Mouse (Mus musculus): ENCODE data around the gene Tppp. TPM values are rescaled to one million over a fixed set of nuclear protein-coding genes. Genes with fewer than 3 reads are reported as not detected.
"Not testable (repeated sequence)": the region's sequence is repeated elsewhere in the genome, so short reads cannot be mapped to it uniquely, and the experiment has no call there.

Tppp gene
- 100 to 1,000 TPM; 270 to 272 TPM for total RNA-seq (2021)

DNA sequence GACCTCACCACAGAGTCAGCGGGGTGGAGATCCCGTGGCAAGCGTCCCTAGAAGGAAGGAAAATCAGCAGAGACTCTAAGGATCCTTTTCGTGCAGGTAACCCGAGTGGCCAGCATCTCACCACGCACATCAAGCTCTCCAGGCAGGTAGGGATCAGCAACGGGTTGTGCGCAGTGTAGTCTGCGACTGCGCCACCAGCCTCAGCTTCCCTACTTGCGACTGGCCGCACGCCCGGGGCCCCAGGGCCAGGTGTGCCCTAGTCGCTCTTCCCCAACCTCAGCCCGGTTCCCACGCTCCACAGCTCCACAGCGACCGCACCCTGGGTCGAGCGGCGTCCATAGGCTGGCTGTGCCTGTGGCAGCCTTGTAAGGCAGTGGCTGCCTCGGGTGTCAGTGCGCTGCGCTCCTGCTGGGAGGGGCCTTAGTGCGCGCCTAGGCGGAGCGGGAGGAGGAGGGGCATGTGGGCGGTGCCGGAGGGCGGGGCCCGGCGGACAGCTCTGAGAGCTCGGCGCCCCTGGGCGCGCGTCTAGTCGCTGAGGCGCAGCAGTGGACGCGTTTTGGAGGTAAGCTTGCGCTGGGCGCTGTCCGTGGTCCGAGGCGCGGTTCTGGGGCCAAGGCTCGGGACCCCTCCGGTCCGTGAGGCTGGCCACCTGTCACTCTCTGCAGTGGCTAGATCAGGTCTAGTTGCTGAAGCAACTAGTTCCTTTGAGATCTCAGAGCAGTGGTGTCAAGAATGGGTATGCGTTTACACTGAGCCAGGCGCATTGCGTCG is at the start of gene Tppp:
Gene Tppp, plus strand, starts transcription at position 460 of the 771 bp plus-strand sequence.
- DNase-seq: peak; percentile 96

DNA sequence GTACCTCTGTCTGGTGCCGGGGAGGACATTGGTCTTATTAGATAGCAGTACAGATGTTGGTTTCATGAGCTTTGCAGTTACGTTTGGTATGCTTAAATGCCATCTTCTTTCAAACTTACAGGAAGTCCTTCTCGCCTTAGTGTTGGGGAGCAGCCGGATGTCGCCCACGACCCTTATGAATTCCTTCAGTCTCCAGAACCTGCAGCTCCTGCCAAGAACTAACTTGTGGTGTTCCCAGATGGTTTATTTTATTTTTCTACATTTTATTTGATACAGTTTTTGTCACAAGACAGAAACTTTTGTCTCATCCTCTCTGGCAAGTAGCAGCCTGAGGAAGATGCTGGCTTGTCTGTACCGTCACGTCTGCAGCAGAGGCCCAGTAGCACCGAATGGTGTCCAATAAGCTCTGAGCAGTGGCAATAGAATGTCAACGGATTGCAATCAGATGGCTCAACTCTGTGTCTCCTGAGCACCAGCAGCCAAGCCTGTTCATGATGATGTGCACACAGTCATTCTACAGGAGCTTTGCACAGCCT is 49.0 kb upstream of the Tppp start:
- no peak for DNase-seq

DNA sequence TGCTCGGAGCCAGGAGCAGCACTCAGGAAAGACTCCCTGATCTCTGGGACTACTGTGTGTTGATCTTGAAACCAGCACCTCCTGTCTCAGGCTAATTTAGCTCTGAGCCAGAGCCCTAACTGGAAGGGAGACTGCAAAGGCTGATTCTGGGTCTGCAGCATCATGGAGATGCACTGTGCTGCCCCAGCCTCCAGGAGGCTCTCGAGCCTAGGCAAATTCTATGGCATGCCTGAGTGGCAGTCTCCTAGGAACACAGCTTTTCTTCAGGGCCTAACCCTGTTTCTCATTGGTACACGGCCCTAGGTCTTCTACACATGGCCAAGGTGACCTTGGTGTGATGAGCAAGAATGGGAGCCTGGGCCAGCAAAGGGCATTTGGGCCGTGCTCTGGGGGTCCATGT is 48.0 kb upstream of the Tppp start:
- DNase-seq: no peak

DNA sequence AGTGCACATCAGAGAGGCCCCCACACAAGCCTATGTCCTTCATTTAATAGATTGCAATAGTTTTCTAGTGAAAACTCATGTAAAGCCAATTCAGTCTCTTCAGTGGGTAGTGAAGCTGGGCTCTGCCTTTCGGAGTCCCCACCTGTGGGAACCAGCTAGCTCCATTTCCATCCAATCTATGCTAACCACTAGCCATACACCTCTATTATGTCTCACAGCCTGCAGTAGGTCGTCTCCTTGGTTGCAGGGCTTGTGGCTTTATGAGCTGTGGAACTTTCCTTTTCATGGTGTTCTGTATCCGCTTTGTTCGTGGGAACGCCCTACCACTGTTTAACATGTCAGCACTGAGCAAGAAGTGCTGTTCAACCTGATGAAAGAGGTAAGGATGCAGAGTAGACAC is 45.7 kb upstream of the Tppp start, which contains the start of gene Zdhhc11:
Gene Zdhhc11, plus strand, starts transcription at position 301 of the 400 bp plus-strand sequence.
- no peak for DNase-seq

DNA sequence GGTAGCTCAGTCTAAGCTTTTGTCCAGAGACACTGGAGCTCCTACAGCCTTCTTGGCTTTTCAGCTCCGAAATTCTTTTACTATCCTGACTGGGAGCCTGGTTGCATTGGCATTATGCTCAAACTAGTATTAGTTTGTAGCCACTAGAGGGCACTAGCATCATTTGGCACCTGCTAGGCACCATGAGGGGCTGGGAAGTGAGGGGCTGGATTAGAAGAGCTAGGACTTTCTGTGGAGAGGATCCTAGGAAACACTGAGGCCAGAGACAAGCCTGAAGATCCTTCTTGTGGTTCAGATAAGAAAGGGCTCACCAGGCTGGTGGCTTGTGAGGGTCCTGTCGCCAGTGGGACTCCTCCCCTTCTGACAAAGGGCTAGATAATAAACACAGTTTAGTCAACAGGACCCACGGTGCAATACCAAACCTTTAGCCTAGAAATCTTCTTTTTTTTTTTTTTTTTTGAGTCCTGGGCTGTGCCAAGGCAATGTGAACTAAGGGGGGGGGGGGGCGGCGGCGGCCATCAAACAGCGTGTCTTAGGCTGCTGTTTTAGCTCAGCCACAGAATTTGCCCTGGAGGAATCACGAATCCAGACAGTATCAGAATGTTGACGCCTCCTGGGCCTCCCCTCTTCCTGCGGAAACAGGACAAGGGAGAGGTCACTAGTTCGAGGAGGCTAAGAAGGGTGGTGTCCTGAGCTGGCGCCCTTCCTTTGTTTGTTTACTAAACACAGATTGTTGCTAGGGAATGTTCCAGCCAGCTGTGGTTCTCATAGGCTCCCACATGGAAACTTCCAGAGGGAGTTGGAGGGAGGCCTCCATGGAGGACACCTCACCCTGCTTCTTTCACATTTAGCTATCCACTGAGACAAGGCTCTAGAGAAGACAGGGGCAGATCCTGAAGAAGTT is 38.4 kb upstream of the Tppp start:
- DNase-seq: peak; percentile 42 to 51

DNA sequence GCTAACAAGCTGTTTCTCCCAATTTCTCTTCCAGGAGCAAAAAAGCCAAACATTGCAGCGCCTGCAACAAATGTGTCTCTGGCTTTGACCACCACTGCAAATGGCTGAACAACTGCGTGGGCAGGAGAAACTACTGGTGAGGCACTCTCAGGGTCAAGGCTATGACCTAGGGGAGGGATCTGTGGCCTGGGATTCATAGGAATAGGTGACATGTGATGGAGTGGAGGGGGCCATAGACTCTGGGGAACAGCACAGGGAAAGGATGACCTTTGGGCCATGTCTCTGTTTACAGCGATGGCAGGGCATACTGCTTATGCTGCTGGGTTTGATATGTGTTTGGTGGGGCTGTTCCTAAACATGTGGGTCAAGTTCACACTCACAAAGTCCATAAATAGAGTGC is 34.7 kb upstream of the Tppp start:
- no peak for DNase-seq

DNA sequence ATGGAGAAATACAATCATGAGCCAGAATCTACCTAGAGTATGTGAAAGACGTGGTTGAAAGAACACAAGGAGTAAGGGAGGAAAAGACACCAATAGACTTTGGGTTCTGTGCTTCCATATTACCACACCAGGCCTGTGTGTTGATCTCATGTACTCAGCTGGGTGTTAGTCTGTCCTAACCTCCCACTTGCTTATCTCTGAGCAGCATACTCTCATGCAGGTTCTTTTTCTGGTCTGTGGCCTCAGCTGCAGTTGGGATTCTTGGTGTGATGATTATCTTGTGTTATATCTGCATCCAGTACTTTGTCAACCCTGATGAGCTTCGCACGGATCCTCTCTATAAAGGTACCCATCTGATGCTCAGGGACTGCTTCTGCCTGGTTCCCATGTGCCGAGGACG is 32.3 kb upstream of the Tppp start:
- DNase-seq: no peak

DNA sequence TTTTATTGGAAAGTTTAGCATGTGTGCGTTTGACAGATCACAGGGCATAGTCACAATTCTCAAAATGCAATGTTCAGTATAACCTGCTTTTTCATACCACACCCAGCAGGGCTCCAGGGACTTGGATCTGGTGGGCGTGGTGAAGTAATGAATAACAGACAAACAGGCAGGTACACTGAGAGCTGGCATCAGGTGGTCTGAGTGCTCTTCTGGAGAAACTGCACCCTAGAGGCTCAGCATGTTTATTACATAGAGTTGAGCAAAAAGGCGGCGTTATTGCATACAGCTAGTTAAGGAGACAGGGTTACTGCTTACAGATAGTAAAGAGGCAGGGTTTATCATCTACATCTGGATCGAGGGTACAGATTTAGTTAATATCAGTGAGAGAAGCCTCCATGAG is 18.9 kb upstream of the Tppp start:
- DNase-seq: no peak

DNA sequence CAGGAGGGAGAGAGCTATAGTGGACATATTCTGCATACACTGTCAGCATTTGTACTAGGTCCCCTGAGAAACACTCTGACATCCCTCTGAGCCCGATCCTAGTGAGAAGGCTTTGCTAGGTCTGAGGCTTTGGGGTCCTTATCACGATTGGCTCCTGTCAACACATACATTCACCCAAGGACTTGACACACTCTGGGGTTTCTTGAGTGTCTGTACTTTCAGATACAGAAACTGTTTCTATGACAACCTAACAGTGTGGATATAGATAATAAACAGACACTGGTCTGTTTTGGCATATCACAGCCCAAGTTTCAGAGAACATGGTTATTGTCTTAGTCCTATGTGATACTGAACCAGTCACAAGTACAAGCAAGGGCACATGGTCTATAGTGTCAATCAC is 18.4 kb upstream of the Tppp start:
- DNase-seq: no peak

DNA sequence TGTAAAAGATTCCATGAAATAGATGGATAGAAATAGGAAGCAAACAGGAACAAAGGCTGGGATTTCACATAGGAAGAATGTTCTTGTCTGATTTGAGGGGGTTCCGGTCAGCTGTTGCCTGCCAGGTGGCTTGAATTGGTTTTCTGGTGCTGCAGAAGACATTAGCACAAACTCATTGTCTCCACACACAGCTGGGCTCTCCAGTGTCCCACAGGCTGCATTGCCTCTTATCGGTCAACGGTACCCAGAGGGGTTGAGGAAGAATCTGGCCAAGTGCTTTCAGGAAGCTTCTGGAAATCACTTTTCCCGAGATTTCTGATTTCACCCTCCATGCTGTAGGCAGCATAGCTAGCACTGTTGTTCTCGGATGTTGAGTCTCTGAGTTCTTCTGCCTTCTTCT is 17.9 kb upstream of the Tppp start:
- no peak for DNase-seq

DNA sequence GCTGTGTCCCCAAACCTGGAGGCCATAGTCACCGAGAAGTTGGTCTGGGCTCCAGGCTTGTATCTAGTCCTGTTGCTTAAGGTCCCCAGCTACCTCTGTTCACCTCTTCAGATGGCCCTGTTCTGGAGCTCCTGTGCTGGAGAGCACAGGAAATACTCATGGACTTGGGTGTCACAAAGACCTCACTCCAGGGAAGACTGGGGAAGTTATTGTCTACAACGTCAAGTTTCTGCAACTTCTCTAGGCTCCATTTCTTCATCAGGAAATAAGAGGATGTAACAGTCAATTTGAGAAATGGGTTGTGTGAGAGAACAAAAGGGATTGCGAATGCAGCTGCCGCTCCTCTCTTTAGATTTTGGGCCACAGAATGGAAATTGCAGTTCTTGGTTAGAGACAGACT is 12.8 kb upstream of the Tppp start:
- DNase-seq: no peak

DNA sequence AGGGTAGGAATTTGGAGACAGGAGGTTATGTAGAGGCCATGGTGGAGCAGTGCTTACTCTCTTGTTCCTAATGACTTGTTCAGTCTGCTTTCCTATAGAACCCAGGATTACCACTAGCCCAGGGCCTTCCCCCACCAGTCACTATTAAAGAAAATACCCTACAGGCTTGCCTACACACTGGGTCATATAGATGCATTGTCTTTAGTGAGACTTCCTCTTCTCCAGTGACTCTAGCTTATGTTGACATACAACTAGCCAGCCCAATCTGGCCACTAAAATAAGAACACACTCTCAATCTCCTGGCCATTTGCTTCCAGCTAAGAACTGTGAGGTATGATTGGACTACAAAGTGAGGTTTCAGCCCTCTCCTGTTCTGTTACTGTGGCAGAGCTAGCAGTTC is 8.7 kb upstream of the Tppp start:
- no peak for DNase-seq

DNA sequence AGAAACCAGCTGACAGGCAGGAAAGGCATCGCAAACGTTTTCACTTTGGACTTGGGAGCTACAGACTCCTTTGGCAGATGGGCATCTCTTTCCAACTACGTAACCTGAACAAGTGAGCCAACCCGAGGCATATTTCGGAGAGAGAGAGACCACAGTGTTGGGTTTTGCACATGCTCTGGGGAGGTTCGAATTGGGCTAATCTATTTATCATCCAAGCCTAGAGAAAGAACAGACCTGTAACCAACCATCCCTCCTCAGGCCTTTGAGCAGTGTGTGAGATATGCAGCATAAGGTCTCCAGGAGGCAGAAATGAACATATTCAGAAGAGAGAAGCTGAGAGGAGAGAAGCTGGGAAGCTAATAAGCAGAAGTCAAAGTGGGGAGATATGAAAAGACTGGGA is 8.2 kb upstream of the Tppp start:
- DNase-seq: no peak

DNA sequence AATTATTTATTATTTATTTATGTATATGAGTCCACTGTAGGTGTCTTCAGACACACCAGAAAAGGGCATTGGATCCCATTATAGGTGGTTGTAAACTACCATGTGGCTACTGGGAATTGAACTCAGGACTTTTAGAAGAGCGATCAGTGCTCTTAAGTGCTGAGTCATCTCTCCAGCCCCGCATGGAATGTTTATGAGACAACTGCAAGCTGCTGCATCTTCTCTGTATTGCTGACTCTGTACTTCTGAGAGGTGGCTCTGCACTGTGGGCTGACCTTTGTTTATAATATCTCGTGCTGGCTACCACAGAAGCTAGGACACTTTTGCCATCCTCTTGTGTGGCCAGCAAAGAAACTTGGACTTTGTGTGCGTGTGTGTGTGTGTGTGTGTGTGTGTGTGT is 7.7 kb upstream of the Tppp start:
- no peak for DNase-seq

DNA sequence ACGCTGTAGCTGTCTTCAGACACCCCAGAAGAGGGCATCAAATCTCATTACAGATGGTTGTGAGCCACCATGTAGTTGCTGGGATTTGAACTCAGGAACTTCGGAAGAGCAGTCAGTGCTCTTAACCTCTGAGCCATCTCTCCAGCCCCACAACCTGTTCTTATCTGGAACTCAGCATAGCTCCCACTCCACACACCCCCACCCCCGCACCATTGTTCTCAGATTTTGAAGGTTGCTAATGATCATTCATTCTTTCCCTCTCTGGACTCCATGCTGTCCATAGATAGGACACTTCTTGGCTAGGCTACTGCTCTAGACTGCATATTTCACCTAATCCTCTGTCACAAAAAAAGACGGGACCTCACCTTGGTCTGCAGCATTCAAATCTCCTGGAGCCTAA is 2.3 kb upstream of the Tppp start:
- not testable (repeated sequence) for DNase-seq

DNA sequence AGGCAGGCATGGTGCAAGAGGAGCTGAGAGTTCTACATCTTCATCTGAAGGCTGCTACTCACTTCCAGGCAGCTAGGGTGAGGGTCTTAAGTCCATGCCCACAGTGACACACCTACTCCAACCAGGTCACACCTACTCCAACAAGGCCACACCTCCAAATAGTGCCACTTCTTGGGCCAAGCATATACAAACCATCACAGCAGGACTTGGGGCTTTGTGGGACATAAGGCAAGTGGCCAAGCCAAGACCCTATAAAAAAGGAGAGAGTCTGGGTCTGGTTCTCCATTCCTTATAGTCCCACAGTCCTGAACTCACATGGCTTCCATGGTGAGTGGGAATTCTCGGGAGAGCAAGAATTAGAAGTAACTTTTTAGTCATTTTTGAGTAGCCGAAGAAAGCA is 991 bp upstream of the Tppp start:
- DNase-seq: not testable (repeated sequence)

DNA sequence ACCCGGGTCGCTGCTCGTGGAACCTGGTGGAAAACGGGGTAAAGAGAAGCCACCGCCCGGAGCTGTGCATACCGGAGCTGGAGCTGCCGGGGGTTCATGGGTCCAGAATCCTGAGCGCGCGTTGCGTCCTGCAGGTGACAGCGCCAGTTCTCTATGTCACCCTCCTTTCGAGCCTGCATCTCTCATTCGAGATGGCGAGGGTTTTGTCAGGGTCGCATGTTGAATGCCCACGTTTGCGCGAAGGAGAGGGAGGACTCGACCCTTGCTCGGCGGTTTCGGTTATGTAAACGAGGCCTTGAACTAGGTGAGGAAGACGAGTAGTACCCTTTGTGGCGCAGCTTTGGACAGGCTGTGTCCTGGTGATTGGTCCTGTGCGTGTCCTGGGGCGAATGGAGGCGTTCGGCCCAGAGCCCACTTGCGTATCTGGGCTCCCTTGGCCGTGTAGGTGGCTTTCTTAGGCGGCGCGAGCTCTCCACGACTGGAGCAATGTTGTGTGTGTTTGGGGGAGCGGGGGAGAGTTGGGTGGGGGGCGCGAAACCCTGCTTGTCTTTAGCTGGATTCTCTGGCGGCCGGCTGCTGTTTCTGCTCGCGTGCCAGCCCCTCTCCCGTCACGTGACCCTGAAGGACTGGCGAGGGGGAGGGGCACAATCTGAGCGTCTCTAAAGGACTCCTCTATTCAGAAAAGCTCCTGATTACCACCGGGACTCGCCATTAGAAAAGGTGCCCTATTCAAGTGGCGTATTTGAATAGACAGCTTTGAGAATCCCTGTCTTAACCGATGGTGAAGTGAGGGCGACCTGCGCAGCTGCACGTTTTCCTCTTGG is 796 bp downstream of the Tppp start:
- peak; percentile 81 to 82 for DNase-seq

DNA sequence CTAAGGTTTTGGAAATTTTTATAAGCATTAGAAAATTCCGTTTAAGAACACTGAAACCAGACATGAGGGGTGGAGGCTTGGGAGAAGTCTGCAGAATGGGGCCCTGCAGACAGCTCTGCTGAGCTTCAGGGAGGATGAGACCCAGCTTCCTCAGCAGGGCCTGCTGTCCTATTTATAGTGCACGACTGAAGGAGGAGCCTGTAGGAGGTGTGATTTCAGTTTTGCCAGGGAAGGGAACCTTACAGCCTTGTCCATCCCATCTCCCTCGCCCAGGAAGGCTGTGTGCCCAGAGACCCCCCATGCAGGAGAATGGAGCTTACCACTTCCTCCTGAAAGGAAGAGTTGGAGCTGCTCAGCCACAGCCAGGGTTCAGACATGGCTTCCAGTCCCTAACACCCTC is 1.5 kb downstream of the Tppp start:
- peak in 1 of 2 experiments; percentile 48 for DNase-seq

DNA sequence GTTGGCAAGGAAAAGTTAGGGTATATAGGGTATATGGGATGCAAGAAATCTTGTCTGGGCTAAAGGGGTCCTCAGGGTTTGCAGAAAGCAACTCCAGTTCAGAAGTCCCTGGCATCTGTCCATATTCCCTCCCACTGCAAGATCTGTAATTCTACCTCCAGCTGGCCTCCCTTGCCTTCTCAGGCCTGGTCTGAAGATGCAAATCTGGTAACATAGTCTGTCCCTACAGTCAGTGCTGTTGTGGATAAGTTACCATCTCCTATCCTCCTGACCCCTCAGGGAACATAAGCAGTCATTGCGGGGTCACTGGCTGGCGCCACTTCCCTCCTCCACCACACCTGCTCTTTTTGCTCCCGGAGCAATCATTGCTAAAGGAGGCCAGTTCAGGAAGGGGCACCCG is 6.7 kb downstream of the Tppp start:
- no peak for DNase-seq

DNA sequence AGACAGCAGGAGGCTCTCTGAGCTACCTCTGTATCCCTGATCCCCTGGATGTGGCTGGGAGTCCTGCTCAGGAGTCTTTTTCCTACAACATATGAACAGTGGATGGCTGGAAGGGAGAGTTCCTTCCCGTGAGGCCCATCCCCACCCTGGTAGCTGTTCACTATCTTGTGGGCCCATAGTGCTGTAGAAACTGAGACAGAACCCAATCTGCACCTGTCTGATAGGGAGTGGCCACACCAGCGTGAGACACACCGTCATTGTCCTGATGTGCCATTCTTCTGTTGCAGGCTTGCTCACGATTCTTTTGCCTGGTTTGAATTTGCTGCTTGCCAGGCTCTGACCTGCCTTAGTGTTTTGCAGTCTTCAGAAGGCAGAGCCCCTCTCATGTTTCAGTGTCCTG is 8.2 kb downstream of the Tppp start:
- DNase-seq: no peak

DNA sequence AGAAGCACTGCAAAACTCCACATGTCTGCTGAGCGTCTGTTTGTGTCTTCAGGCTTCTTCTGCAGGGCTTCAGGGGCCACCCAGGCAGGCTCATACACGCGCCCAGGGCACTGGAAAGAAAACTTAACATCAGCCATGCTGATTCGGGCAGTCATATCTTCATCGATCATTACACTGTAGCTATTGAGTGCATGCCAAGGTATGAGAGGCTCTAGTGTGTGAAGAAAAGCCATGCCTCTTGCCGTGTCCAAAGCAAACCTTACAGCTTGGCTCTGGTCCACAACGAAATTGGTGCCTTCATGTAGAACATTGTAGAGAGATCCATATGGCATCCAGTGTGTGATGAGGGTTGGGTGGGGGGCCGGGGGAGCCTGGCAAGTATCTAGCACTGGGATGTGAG is 9.8 kb downstream of the Tppp start:
- not testable (repeated sequence) for DNase-seq

All from layer of hippocampus, postnatal 36 days (tissue).